Mouse (Mus musculus) T-cell, adult 2 months (primary cell): ENCODE results near the gene Slc6a4.
"Not testable (repeated sequence)": the region's sequence is repeated elsewhere in the genome, so short reads cannot be mapped to it uniquely, and the experiment has no call there.

ENCODE experiments used
- DNase-seq: peaks from one replicate; pipeline ENCODE4 v3.0.0; 2022; ENCODE audit warnings: low spot score

Gene Slc6a4

GRCm38 (mm10) chr11:77018046-77018445 is 19.6 kb downstream of the Slc6a4 start:
- DNase-seq = no peak

GRCm38 (mm10) chr11:77019539-77019938 is 21.1 kb downstream of the Slc6a4 start:
- DNase-seq = no peak

DNA sequence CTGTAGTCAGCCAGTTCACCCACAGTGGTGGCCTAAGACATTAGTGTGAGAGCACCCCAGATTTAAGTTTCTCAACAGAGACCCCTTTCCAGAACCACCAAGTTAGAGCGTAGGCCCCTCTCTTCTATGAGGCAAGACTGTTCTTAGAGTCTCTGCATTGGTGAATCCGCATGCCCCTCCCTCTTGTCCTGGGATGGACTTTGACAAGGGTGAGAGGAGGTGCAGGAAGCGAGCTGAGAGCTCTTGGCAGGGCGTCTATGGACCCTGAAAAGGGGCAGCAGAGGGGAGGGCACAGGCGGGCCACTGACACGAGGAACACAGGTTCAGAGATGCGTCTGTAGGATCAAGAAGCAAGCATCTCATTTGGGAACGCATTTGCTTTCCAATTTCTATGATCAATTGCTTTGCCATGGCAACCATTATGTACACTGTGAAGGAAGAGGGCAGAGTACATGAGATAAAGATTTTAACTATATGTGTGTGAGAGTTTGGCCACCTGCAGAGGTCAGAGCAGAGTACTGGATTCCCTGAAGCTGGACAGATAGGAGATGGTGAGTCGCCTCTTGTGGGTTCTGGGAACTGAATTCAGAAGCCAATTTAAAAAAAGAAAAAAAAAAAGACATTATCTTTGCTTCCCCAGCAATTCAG is 23.5 kb downstream of the Slc6a4 start:
- no peak for DNase-seq

GRCm38 (mm10) chr11:77026559-77026958 is 28.2 kb downstream of the Slc6a4 start:
- DNase-seq = no peak

GRCm38 (mm10) chr11:77028157-77028556 is 29.8 kb downstream of the Slc6a4 start:
- DNase-seq = no peak

DNA sequence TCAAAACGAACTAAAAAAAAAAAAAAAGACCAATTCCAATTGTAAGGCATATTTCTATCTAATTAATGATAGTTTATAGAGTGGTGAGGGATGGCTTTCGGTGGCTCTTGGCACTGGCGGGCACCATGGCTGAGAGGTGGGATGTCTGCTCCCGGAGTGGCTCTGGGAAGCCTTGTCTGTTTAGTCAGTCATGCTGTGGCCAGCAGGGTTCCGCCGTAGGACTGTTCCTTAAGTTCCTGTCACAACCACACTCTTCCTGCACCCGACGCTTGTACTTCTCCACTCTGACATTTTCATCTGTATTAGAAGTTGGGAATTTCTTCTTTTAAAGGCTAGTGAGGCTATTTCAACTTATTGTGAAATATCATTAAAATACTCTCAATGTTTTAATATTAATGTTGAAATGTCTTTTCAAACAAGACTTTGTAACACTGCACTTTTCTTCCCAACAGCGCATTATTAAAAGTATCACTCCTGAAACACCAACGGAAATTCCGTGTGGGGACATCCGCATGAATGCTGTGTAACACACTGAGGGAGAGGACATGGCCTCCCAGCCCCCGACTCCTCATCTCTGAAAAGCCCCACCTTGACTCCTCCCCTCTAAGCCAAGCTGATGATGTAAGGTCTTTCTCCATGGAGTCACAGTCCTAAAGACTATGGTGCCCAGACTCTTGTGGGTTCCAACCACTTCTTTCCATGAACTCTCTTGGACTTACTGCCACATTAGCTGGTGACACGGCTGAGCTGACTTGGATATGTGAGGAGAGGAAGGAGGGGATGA is 32.9 kb downstream of the Slc6a4 start:
- DNase-seq = no peak

DNA sequence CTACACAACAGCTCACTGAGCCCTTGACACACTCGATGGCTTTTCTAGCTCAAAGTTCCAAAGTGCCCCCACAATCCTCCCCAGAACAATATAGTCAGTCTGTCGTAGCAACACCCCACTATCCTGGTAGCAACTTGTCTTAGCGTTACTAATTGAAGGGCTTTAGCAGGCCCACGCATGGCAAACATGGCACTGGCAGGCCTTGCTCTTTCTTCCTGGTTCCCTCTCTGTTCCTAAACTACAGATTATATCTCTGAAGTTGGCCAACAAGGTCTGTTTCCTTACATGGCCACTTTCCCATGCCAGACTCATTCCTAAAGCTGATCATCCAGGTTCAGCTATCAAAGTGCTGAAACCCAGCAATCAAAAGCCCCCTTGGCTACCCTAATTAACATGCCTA is 43.5 kb downstream of the Slc6a4 start:
- DNase-seq = no peak

GRCm38 (mm10) chr11:77042816-77043215 is 44.4 kb downstream of the Slc6a4 start:
- no peak for DNase-seq

DNA sequence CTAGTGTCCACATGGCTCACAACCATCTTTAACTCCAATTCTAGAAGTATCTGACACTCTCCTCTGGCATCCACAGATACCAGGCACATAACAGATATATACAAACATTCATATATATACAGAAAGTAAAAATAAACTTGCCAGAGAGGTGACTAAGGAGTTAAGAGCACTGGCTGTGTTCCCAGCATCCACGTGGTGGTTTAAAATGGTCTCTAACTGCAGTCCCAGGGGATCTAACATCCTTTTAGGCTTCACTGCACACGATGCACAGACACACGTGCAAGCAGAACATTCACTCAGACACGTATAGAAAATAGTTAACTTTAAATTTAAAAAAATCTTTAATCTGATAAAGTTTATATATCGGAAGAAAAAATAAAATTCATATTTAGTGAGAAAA is 63.5 kb downstream of the Slc6a4 start:
- DNase-seq = no peak

- DNase-seq = no peak
These were observed 65.0 kb downstream of the Slc6a4 start for GRCm38 (mm10) chr11:77063406-77063805.

DNA sequence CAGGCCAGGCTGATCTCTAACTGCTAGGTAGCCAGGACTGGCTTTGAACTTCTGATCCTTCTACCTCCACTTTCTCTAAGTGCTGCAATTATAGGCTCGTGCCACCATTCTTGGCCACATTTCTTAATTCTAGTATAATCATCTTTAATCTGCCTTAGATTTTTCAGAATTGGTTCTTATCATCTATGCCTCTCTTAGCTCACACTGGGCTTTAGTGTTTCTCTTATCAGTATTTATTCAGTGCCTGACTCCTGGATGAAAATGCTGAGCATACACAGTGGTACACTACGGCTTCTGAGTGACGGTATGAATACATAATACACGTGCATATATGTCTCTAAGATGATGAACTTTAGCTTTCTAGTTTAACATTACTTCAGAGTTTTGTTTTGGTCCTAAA is 70.4 kb downstream of the Slc6a4 start:
- no peak for DNase-seq

DNA sequence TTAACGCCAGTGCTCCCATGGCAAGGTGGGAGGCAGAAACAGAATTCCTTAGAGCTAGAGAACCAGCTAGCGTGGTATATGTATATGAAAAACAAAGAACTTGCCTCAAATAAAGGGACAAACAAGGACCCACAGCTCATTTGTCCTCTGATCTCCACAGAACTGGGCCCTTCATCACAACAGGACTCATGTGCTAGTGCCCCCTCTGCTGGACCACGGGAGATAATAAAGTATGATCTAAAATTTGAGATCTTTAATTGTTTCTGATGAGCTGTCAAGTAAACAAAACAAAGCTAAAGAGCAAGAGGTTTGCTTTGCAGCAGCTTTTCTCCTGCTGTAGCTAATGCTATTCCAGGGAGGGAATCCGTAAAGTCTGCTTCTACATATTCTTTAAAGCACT is 72.3 kb downstream of the Slc6a4 start:
- peak; percentile 11 for DNase-seq

DNA sequence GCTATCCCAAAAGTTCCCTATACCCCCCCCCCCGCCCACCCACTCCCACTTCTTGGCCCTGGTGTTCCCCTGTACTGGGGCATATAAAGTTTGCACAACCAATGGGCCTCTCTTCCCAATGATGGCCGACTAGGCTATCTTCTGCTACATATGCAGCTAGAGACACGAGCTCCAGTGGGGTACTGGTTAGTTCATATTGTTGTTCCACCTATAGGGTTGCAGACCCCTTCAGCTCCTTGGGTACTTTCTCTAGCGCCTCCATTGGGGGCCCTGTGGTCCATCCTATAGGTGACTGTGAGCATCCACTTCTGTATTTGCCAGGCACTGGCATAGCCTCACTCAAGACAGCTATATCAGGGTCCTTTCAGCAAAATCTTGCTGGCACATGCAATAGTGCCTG is 78.9 kb downstream of the Slc6a4 start:
- DNase-seq = not testable (repeated sequence)

- DNase-seq = peak; percentile 34
These were observed 79.4 kb downstream of the Slc6a4 start for GRCm38 (mm10) chr11:77077792-77078191.

- peak; percentile 93 for DNase-seq
These were observed 80.1 kb downstream of the Slc6a4 start, which contains the start of gene Nsrp1 for GRCm38 (mm10) chr11:77078273-77079134. Gene Nsrp1, minus strand, starts transcription at chr11:77078435.

GRCm38 (mm10) chr11:77079361-77079760 is 81.0 kb downstream of the Slc6a4 start:
- DNase-seq = no peak
